8 mouse cellular contexts compared by ENCODE assay signal in genomic region chr11:84128943-84129798, GRCm38 (mm10). TPM values are rescaled to one million over a fixed set of nuclear protein-coding genes. Genes with fewer than 3 reads are reported as not detected.
DNase-seq lines count a peak whose midpoint lies in the region; ATAC-seq and TF ChIP-seq lines count a peak whose summit lies in the region.

Tada2a (minus strand) TSS chr11:84129600.
Acaca (plus strand) TSS chr11:84129672.

- H3K36me3 ChIP-seq in heart, embryonic 11.5 days (ENCODE audit: control insufficient read depth, insufficient read depth, low read length): peaks cover 2% of the 10 kb centered on the region; the same call in 1 of the 2 replicates
- H3K36me3 ChIP-seq in kidney, embryonic 16.5 days (ENCODE audit: insufficient read depth, low read length): peaks cover 25% of the 10 kb centered on the region
- peaks cover 24% of the 10 kb centered on the region for H3K36me3 ChIP-seq in liver, embryonic 13.5 days
- peaks cover 13% of the 10 kb centered on the region for H3K36me3 ChIP-seq in stomach, embryonic 14.5 days (ENCODE audit: control insufficient read depth, insufficient read depth, low read length)

- peak within 1 kb of the TSS; percentile 86 for H3K4me2 ChIP-seq in heart, embryonic 11.5 days
- H3K4me2 ChIP-seq in kidney, embryonic 16.5 days (replicated peaks; ENCODE audit: low read depth, low read length): peak within 1 kb of the TSS; percentile 83
- H3K4me2 ChIP-seq in liver, embryonic 13.5 days: peak within 1 kb of the TSS; percentile 87
- H3K4me2 ChIP-seq in stomach, embryonic 14.5 days (replicated peaks; ENCODE audit: low read depth, low read length): peak within 1 kb of the TSS; percentile 76

- WGBS in heart, embryonic 11.5 days (ENCODE audit: insufficient replicate concordance): under 1% methylated on average over 61 of the region's 83 CpGs
- WGBS in kidney, embryonic 16.5 days: under 1% methylated on average over 55 of the region's 83 CpGs
- WGBS in liver, embryonic 13.5 days (ENCODE audit: insufficient replicate concordance): under 1% methylated on average over 79 of the region's 83 CpGs
- under 1% methylated on average over 59 of the region's 83 CpGs for WGBS in stomach, embryonic 14.5 days

- peak; percentile 78 for ATAC-seq in erythroblast, adult 5-6 weeks (replicated peaks; ENCODE audit: low FRiP score, poor library complexity, severe bottlenecking)
- peak; percentile 84 for ATAC-seq in heart, embryonic 11.5 days (replicated peaks; ENCODE audit: insufficient number of reproducible peaks, low FRiP score, low TSS enrichment)
- peak; percentile 94 for ATAC-seq in kidney, embryonic 16.5 days (ENCODE audit: low FRiP score, low TSS enrichment)
- peak; percentile 92 for ATAC-seq in liver, embryonic 13.5 days (ENCODE audit: low read depth)
- ATAC-seq in stomach, embryonic 14.5 days (ENCODE audit: insufficient number of reproducible peaks, insufficient read depth, low FRiP score, low read depth): peak; percentile 94

- TF ChIP-seq CTCF in brain, embryonic 14.5 days (IDR thresholded peaks at IDR 0.05; ENCODE audit: borderline replicate concordance, extremely low read depth, insufficient read depth, insufficient read length): no peak

- no peaks in the 10 kb centered on the region for H3K9me3 ChIP-seq in heart, embryonic 11.5 days (replicated peaks; ENCODE audit: control insufficient read depth, low read length)
- H3K9me3 ChIP-seq in kidney, embryonic 16.5 days (ENCODE audit: low read length): no peaks in the 10 kb centered on the region
- H3K9me3 ChIP-seq in liver, embryonic 13.5 days (replicated peaks): no peaks in the 10 kb centered on the region
- H3K9me3 ChIP-seq in stomach, embryonic 14.5 days (ENCODE audit: control insufficient read depth, low read depth, low read length): no peaks in the 10 kb centered on the region

- peak within 1 kb of the TSS; percentile 59; the same call in 1 of the 2 replicates for H3K27ac ChIP-seq in heart, embryonic 11.5 days (ENCODE audit: low read depth, low read length)
- peak within 1 kb of the TSS; percentile 46; the same call in 1 of the 2 replicates for H3K27ac ChIP-seq in kidney, embryonic 16.5 days (ENCODE audit: low read length)
- peak within 1 kb of the TSS; percentile 31; the same call in 1 of the 2 replicates for H3K27ac ChIP-seq in liver, embryonic 13.5 days
- H3K27ac ChIP-seq in stomach, embryonic 14.5 days (ENCODE audit: low read length): peak within 1 kb of the TSS; percentile 27; the same call in 1 of the 2 replicates

- TF ChIP-seq POLR2A in brain, embryonic 14.5 days (IDR thresholded peaks at IDR 0.05; ENCODE audit: borderline replicate concordance, extremely low read depth, insufficient read depth, insufficient read length, poor library complexity, severe bottlenecking): peak; percentile 96

- DNase-seq in CD4-positive, CD25-positive, alpha-beta regulatory T cell, adult 2 months (ENCODE audit: low read depth, low spot score): peak; percentile 90
- peak; percentile 94 for DNase-seq in brain, embryonic 14.5 days (ENCODE audit: low read depth)
- DNase-seq in liver, embryonic 13.5 days: peak; percentile 76
- DNase-seq in natural killer cell, adult 2 months (ENCODE audit: low spot score in 2 of 2): peak; percentile 34 to 70

- H3K4me1 ChIP-seq in heart, embryonic 11.5 days (ENCODE audit: control insufficient read depth, insufficient read depth, low read length): peaks cover 6% of the 10 kb centered on the region; the same call in 1 of the 2 replicates
- peaks cover 11% of the 10 kb centered on the region; the same call in 1 of the 2 replicates for H3K4me1 ChIP-seq in kidney, embryonic 16.5 days (ENCODE audit: insufficient read depth, low read length)
- peaks cover 15% of the 10 kb centered on the region for H3K4me1 ChIP-seq in liver, embryonic 13.5 days (replicated peaks)
- H3K4me1 ChIP-seq in stomach, embryonic 14.5 days (ENCODE audit: control insufficient read depth, insufficient read depth, low read length): no peaks in the 10 kb centered on the region

- H3K9ac ChIP-seq in heart, embryonic 11.5 days (ENCODE audit: low read depth, low read length): peak within 1 kb of the TSS; percentile 92
- H3K9ac ChIP-seq in kidney, embryonic 16.5 days (replicated peaks; ENCODE audit: low read length): peak within 1 kb of the TSS; percentile 88
- H3K9ac ChIP-seq in liver, embryonic 13.5 days: peak within 1 kb of the TSS; percentile 88
- peak within 1 kb of the TSS; percentile 79 for H3K9ac ChIP-seq in stomach, embryonic 14.5 days (replicated peaks; ENCODE audit: low read depth, low read length)

- H3K4me3 ChIP-seq in heart, embryonic 11.5 days (ENCODE audit: low read depth, low read length): peak within 1 kb of the TSS; percentile 80
- peak within 1 kb of the TSS; percentile 79 for H3K4me3 ChIP-seq in kidney, embryonic 16.5 days (ENCODE audit: low read length)
- H3K4me3 ChIP-seq in liver, embryonic 13.5 days (replicated peaks): peak within 1 kb of the TSS; percentile 82
- H3K4me3 ChIP-seq in stomach, embryonic 14.5 days (ENCODE audit: low read depth, low read length): peak within 1 kb of the TSS; percentile 84

- no peaks in the 10 kb centered on the region for H3K27me3 ChIP-seq in heart, embryonic 11.5 days (ENCODE audit: control insufficient read depth, insufficient read depth, low read length)
- H3K27me3 ChIP-seq in kidney, embryonic 16.5 days (ENCODE audit: insufficient read depth, low read length): no peaks in the 10 kb centered on the region
- peaks cover 9% of the 10 kb centered on the region for H3K27me3 ChIP-seq in liver, embryonic 13.5 days
- no peaks in the 10 kb centered on the region for H3K27me3 ChIP-seq in stomach, embryonic 14.5 days (ENCODE audit: control insufficient read depth, insufficient read depth, low read length)

RNA-seq across cellular contexts. Expression of gene Tada2a, which starts in this region (rescaled TPM):
- polyA plus RNA-seq in brain, embryonic 14.5 days (2012; rRNA removed): 36.5 and 40.1 TPM in 2 replicates
- total RNA-seq in erythroblast, adult 5-6 weeks (2015; ENCODE audit: low replicate concordance): 0.58 and 3.8 TPM in 2 replicates
- total RNA-seq in erythroblast, adult 5-6 weeks (2017; ENCODE audit: low replicate concordance): 0.56 and 6.1 TPM in 2 replicates
- 21.3 and 24.2 TPM in 2 replicates for polyA plus RNA-seq in heart, embryonic 11.5 days (2014; fragmentation: Nextera tagmentation; extraction: Ambion mirVana)
- polyA plus RNA-seq in kidney, embryonic 16.5 days (2015; fragmentation: Nextera tagmentation; extraction: Ambion mirVana): 34.1 and 36.1 TPM in 2 replicates
- polyA plus RNA-seq in liver, embryonic 13.5 days (2015; fragmentation: Nextera tagmentation; extraction: Ambion mirVana): 12.8 and 14.5 TPM in 2 replicates
- 36.2 and 37.6 TPM in 2 replicates for polyA plus RNA-seq in stomach, embryonic 14.5 days (2014; fragmentation: Nextera tagmentation; extraction: Ambion mirVana)

RNA-seq across cellular contexts. Expression of gene Acaca, which starts in this region (rescaled TPM):
- 26.6 and 43.7 TPM in 2 replicates for polyA plus RNA-seq in brain, embryonic 14.5 days (2012; rRNA removed)
- 5.2 and 7.1 TPM in 2 replicates for total RNA-seq in erythroblast, adult 5-6 weeks (2015; ENCODE audit: low replicate concordance)
- 4.5 and 26.4 TPM in 2 replicates for total RNA-seq in erythroblast, adult 5-6 weeks (2017; ENCODE audit: low replicate concordance)
- 11.9 and 12.1 TPM in 2 replicates for polyA plus RNA-seq in heart, embryonic 11.5 days (2014; fragmentation: Nextera tagmentation; extraction: Ambion mirVana)
- 12.0 TPM in 2 replicates for polyA plus RNA-seq in kidney, embryonic 16.5 days (2015; fragmentation: Nextera tagmentation; extraction: Ambion mirVana)
- polyA plus RNA-seq in liver, embryonic 13.5 days (2015; fragmentation: Nextera tagmentation; extraction: Ambion mirVana): 4.8 and 6.8 TPM in 2 replicates
- 25.5 and 25.8 TPM in 2 replicates for polyA plus RNA-seq in stomach, embryonic 14.5 days (2014; fragmentation: Nextera tagmentation; extraction: Ambion mirVana)

Comparison
In these comparisons a context has a peak if more than half of its experiments do, and no peak if none do; other contexts are left out.
1. Peak in every context shown above with its lines: DNase-seq, ATAC-seq, H3K4me3 ChIP-seq and H3K27ac ChIP-seq.